Comparison of ENCODE assay signal across 24 mouse cellular contexts in genomic region chr16:64973533-64974305, GRCm38 (mm10).
"Had no signal": no experiment of that assay in that cellular context is flagged by ENCODE, and none has a peak within 500 bp of the region (broad histone marks: within the 10 kb centered on the region; RNA-seq: fewer than 3 reads in every experiment).

No protein-coding gene starts in this region.

- H3K4me1 ChIP-seq: limb, embryonic 12.5 days; limb, embryonic 15.5 days; megakaryocyte, embryonic 14.5 days; midbrain, embryonic 10.5 days; neural tube, embryonic 12.5 days; neural tube, embryonic 15.5 days had no signal

- H3K27ac ChIP-seq: limb, embryonic 12.5 days; limb, embryonic 15.5 days; liver, embryonic 14.5 days; macrophage; midbrain, embryonic 10.5 days; neural tube, embryonic 12.5 days; neural tube, embryonic 15.5 days; stomach, postnatal 0 days had no signal

- DNase-seq: kidney, adult 9 months; kidney, postnatal 14 days; kidney, postnatal 4 days; left cerebral cortex, postnatal 4 days; liver, postnatal 0 days; lung, embryonic 14.5 days; midbrain, embryonic 14.5 days; right cerebral cortex, postnatal 14 days; right cerebral cortex, postnatal 4 days; spleen, adult 18-20 months; thymus, adult 2 months; thymus, postnatal 14 days; thymus, postnatal 4 days had no signal

- H3K4me2 ChIP-seq: limb, embryonic 12.5 days; limb, embryonic 15.5 days; liver, embryonic 11.5 days; lung, embryonic 14.5 days; neural tube, embryonic 12.5 days; neural tube, embryonic 15.5 days had no signal

- H3K27me3 ChIP-seq: limb, embryonic 12.5 days; limb, embryonic 15.5 days; megakaryocyte, embryonic 14.5 days; neural tube, embryonic 12.5 days; neural tube, embryonic 15.5 days had no signal

- ATAC-seq: liver, postnatal 0 days; lung, postnatal 0 days had no signal

- H3K36me3 ChIP-seq: limb, embryonic 12.5 days; limb, embryonic 15.5 days; midbrain, embryonic 10.5 days; neural tube, embryonic 12.5 days; neural tube, embryonic 15.5 days had no signal

- H3K9ac ChIP-seq: limb, embryonic 12.5 days; limb, embryonic 15.5 days; liver, embryonic 14.5 days; liver, postnatal 0 days; lung, embryonic 14.5 days; neural tube, embryonic 12.5 days; neural tube, embryonic 15.5 days had no signal

- H3K9me3 ChIP-seq: limb, embryonic 12.5 days; limb, embryonic 15.5 days; midbrain, embryonic 10.5 days; neural tube, embryonic 12.5 days; neural tube, embryonic 15.5 days had no signal

- H3K4me3 ChIP-seq: limb, embryonic 12.5 days; limb, embryonic 15.5 days; megakaryocyte, embryonic 14.5 days; midbrain, embryonic 10.5 days; neural tube, embryonic 12.5 days; neural tube, embryonic 15.5 days had no signal
